Mouse (Mus musculus): ENCODE measurements around the gene Trim14. TPM values are rescaled to one million over a fixed set of nuclear protein-coding genes. Genes with fewer than 3 reads are reported as not detected.
A peak's percentile ranks its signal among the peaks of the same experiment; 100 is the strongest.

The Trim14 gene
- polyA plus RNA-seq, 1 experiment from 2014 or later, result 1.7 TPM

DNA sequence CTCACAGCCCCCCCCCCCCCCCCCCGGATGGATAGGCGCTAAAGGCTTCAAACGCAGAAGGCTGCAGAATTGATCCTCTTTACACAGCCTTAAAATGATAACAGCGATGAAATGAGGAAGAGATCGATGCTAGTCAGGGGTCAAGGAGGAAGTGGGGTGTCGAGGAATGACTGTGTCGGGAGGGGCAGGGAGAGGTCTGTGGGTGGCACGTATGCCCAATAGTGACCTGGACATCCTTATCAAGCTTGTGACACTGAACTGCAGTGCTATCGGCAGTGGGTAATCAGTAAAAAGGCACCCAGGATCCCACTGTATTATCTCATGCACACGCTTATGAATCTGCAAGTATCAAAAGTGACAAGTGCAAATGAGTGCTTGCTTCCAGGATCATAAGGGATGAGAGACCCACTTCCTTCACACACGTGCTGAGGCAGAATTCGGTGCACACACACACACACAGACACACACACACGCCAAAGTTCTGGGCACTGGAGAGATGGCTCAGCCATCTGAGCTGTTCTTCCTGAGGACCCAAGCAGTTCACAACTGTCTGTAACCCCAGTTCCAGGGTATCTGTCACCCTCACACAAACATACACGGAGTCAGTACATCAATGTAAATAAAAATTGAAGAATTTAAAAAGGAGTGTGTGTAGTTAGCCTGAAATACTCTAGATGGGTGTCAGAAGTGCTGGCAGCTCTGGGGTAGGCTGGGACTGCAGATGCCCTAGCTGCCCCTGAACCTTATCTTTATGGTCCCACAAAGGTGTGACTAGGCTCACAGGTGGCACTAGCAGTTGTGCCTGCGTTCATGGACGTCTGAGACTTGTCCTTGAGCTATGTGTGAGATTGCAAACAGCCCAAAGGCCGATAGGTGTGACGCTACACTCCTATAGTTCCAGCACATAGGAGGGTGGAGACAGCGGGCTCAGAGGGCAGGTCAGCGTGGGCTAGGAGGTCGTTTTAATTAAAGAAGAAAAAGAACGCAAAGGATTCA lies 23.0 kb upstream of the Trim14 start:
- Histone ChIP-seq H3K4me1 (no peaks in the 10 kb centered on the region), H3K4me2 (replicated peaks) (no peak overlapping the region), H3K36me3 (no peaks in the 10 kb centered on the region), H3K27me3 (no peaks in the 10 kb centered on the region), H3K9ac (no peak overlapping the region), H3K27ac (no peak overlapping the region), H3K4me3 (no peak overlapping the region), H3K9me3 (replicated peaks) (no peaks in the 10 kb centered on the region)
- no peak for ATAC-seq (ENCODE audit: low FRiP score)
- 78% methylated on average over 22 of the region's 22 CpGs for WGBS

DNA sequence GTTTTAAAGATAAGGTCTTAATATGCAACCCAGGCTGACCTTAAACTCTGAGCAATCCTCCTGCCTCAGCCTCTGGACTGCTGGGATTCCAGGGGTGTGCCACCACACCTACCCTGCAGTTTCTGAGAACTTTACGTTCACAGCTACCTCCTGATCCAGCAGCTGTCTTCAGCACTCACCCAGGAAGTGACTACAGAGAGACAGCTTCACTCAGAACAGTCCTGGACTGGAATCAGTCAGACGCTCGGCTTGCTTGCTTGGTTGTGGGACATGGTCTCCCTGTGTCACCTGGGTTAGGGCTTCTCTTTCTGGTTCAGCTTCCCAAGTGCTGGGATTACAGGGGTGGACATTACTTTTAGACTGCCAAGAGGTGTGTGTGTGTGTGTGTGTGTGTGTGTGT lies 21.0 kb upstream of the Trim14 start:
- Histone ChIP-seq H3K27ac (no peak overlapping the region), H3K9me3 (replicated peaks) (no peaks in the 10 kb centered on the region), H3K9ac (no peak overlapping the region), H3K27me3 (no peaks in the 10 kb centered on the region), H3K4me3 (no peak overlapping the region), H3K4me2 (replicated peaks) (no peak overlapping the region), H3K4me1 (no peaks in the 10 kb centered on the region), H3K36me3 (no peaks in the 10 kb centered on the region)
- 77% methylated on average over 3 of the region's 3 CpGs for WGBS
- no peak for ATAC-seq (ENCODE audit: low FRiP score)

- H3K36me3 ChIP-seq, result no peaks in the 10 kb centered on the region
- no peaks in the 10 kb centered on the region for H3K9me3 ChIP-seq (replicated peaks)
- no peaks in the 10 kb centered on the region for H3K27me3 ChIP-seq
- WGBS, result 81% methylated on average over 9 of the region's 9 CpGs
- H3K27ac ChIP-seq, result no peak overlapping the region
- H3K4me1 ChIP-seq, result no peaks in the 10 kb centered on the region
- no peak overlapping the region for H3K4me2 ChIP-seq (replicated peaks)
- no peak for ATAC-seq (ENCODE audit: low FRiP score)
- no peak overlapping the region for H3K9ac ChIP-seq
- H3K4me3 ChIP-seq, result no peak overlapping the region
Measured at GRCm38 (mm10) chr4:46555762-46556161, 19.8 kb upstream of the Trim14 start.

GRCm38 (mm10) chr4:46554295-46555069 lies 18.5 kb upstream of the Trim14 start:
- WGBS, result 85% methylated on average over 10 of the region's 10 CpGs
- Histone ChIP-seq H3K27me3 (no peaks in the 10 kb centered on the region), H3K27ac (no peak overlapping the region), H3K4me1 (0 out of 2 replicates have a peak, but pooled peaks cover 4% of the 10 kb centered on the region), H3K36me3 (no peaks in the 10 kb centered on the region), H3K9me3 (replicated peaks) (no peaks in the 10 kb centered on the region), H3K9ac (no peak overlapping the region), H3K4me3 (no peak overlapping the region), H3K4me2 (replicated peaks) (no peak overlapping the region)
- ATAC-seq (ENCODE audit: low FRiP score), result no peak

DNA sequence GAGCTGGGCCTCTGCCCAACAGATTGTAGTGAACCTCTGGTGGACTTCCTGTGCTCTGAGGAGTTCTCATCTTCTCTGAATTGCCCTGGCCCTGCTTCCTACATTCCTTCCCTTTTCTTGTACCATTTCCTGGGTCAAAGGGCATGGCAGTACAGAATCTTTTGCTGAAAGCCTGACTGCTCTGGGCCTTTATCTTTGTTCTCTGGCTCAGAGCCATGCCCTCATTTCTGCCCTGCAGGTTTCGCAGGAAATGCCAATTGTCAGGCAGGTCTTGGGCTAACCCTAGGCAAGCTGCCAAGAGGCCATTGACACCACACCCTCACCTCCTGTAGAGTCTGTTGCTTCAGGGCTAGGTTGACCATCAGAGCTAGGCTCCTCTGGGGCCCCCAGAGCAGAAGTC lies 17.9 kb upstream of the Trim14 start:
- Histone ChIP-seq H3K27me3 (no peaks in the 10 kb centered on the region), H3K4me2 (replicated peaks) (no peak overlapping the region), H3K9me3 (replicated peaks) (no peaks in the 10 kb centered on the region), H3K36me3 (no peaks in the 10 kb centered on the region), H3K4me1 (0 out of 2 replicates have a peak, but pooled peaks cover 4% of the 10 kb centered on the region), H3K4me3 (no peak overlapping the region), H3K27ac (no peak overlapping the region), H3K9ac (no peak overlapping the region)
- 77% methylated on average over 1 of the region's 1 CpGs for WGBS
- ATAC-seq (ENCODE audit: low FRiP score), result no peak

DNA sequence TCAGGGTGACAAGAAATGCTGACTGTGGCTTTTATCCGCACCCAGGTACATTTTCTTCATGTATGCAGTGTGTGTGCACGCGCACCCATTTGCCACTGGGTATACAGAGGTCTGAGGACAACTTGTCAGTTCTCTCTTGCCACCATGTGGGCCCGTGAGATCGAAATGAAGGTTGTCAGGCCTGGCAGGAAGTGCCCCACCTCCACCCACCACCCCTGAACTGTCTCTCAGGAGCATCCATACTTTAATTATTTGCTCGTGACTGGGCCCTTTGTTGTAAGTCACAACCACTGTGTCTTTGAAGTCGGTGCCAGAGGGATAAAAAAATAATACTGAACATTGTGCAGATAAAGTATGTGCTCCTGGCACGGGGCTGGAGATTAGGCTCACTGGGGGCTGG lies 14.5 kb upstream of the Trim14 start:
- no peaks in the 10 kb centered on the region for H3K9me3 ChIP-seq (replicated peaks)
- WGBS, result 56% methylated on average over 8 of the region's 8 CpGs
- no peak for ATAC-seq (ENCODE audit: low FRiP score)

GRCm38 (mm10) chr4:46549979-46550378 lies 14.0 kb upstream of the Trim14 start:
- whole genome bisulfite sequencing, result 70% methylated on average over 9 of the region's 10 CpGs
- no peak overlapping the region for H3K4me3 ChIP-seq
- peaks cover 12% of the 10 kb centered on the region for H3K4me1 ChIP-seq
- H3K9me3 ChIP-seq (replicated peaks), result no peaks in the 10 kb centered on the region
- H3K9ac ChIP-seq, result no peak overlapping the region
- H3K27me3 ChIP-seq, result peaks cover 4% of the 10 kb centered on the region; the same call in 1 of the 2 replicates
- ATAC-seq (ENCODE audit: low FRiP score), result no peak
- H3K4me2 ChIP-seq (replicated peaks), result no peak overlapping the region
- H3K27ac ChIP-seq, result no peak overlapping the region
- H3K36me3 ChIP-seq, result no peaks in the 10 kb centered on the region

More for the DNA sequence above, 14.5 kb upstream of the Trim14 start:
- H3K9ac ChIP-seq, result no peak overlapping the region
- peaks cover 2% of the 10 kb centered on the region; the same call in 1 of the 2 replicates for H3K27me3 ChIP-seq
- no peak overlapping the region for H3K27ac ChIP-seq
- H3K4me1 ChIP-seq, result peaks cover 12% of the 10 kb centered on the region
- H3K4me2 ChIP-seq (replicated peaks), result no peak overlapping the region
- no peaks in the 10 kb centered on the region for H3K36me3 ChIP-seq
- no peak overlapping the region for H3K4me3 ChIP-seq

DNA sequence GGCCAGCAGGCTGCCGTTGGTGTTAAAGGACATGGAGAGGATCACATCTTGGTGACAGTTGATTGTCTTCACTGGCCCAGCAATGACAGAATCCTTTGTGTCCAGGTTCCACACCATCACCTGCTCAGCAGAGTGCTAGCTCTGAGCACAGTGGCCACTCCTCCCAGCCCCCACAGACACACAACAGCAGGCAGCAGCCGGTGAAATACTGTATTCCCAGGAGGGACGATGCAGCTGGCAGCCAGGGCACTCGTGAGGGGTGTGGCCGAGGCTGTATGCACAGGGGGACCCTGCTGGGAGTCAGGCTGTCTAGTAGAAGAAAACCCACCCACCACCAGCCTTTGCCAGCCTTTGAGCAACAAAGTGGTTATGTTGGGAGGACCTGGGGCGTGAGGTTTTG lies 10.8 kb upstream of the Trim14 start:
- Histone ChIP-seq H3K4me2 (replicated peaks) (no peak overlapping the region), H3K36me3 (no peaks in the 10 kb centered on the region), H3K9ac (no peak overlapping the region), H3K27ac (no peak overlapping the region), H3K4me3 (no peak overlapping the region), H3K4me1 (peaks cover 14% of the 10 kb centered on the region), H3K9me3 (replicated peaks) (no peaks in the 10 kb centered on the region), H3K27me3 (peaks cover 4% of the 10 kb centered on the region; the same call in 1 of the 2 replicates)
- WGBS, result 31% methylated on average over 6 of the region's 6 CpGs
- peak; percentile 38; the same call in 1 of the 2 replicates for ATAC-seq (ENCODE audit: low FRiP score)

GRCm38 (mm10) chr4:46545498-46545897 lies 9.6 kb upstream of the Trim14 start:
- no peaks in the 10 kb centered on the region for H3K9me3 ChIP-seq (replicated peaks)
- H3K27me3 ChIP-seq, result peaks cover 4% of the 10 kb centered on the region; the same call in 1 of the 2 replicates
- H3K36me3 ChIP-seq, result no peaks in the 10 kb centered on the region
- no peak for ATAC-seq (ENCODE audit: low FRiP score)
- no peak overlapping the region for H3K4me2 ChIP-seq (replicated peaks)
- peaks cover 15% of the 10 kb centered on the region for H3K4me1 ChIP-seq
- no peak overlapping the region for H3K4me3 ChIP-seq
- no peak overlapping the region for H3K27ac ChIP-seq
- WGBS, result 13% methylated on average over 9 of the region's 9 CpGs
- no peak overlapping the region for H3K9ac ChIP-seq

DNA sequence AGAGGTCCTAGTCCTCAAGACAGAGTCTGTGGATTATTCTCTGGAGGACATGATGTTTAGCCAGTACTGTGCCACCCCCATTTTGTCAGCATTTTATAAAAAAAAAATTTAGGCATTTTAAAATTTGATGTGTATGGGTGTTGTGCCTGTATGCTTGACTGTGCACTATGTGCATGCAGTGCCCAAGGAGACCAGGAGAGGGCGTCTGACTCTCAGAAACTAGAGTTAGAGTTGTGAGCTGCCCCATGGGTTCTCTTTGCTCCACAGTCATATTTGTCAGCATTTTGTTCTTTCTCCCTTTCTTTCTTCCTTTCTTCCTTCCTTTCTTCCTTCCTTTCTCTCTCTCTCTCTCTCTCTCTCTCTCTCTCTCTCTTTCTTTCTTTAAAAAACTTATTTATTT lies 8.4 kb upstream of the Trim14 start:
- Histone ChIP-seq H3K27ac (no peak overlapping the region), H3K4me2 (replicated peaks) (no peak overlapping the region), H3K9me3 (replicated peaks) (no peaks in the 10 kb centered on the region), H3K27me3 (peaks cover 4% of the 10 kb centered on the region; the same call in 1 of the 2 replicates), H3K9ac (no peak overlapping the region), H3K36me3 (no peaks in the 10 kb centered on the region), H3K4me3 (no peak overlapping the region), H3K4me1 (peaks cover 11% of the 10 kb centered on the region)
- WGBS, result 32% methylated on average over 1 of the region's 1 CpGs
- ATAC-seq (ENCODE audit: low FRiP score), result no peak

- H3K4me1 ChIP-seq, result peaks cover 11% of the 10 kb centered on the region
Measured at GRCm38 (mm10) chr4:46543366-46544050, 7.6 kb upstream of the Trim14 start.

GRCm38 (mm10) chr4:46541707-46542106 lies 5.8 kb upstream of the Trim14 start:
- Histone ChIP-seq H3K9me3 (replicated peaks) (no peaks in the 10 kb centered on the region), H3K9ac (no peak overlapping the region), H3K27me3 (peaks cover 21% of the 10 kb centered on the region), H3K27ac (no peak overlapping the region), H3K4me3 (no peak overlapping the region), H3K36me3 (no peaks in the 10 kb centered on the region), H3K4me1 (peaks cover 7% of the 10 kb centered on the region), H3K4me2 (replicated peaks) (no peak overlapping the region)
- ATAC-seq (ENCODE audit: low FRiP score), result no peak
- WGBS, result 34% methylated on average over 9 of the region's 9 CpGs

More at GRCm38 (mm10) chr4:46543366-46544050, 7.6 kb upstream of the Trim14 start:
- WGBS, result 93% methylated on average over 13 of the region's 13 CpGs
- Histone ChIP-seq H3K36me3 (no peaks in the 10 kb centered on the region), H3K9ac (no peak overlapping the region), H3K9me3 (replicated peaks) (no peaks in the 10 kb centered on the region), H3K27ac (no peak overlapping the region), H3K27me3 (peaks cover 6% of the 10 kb centered on the region), H3K4me2 (replicated peaks) (no peak overlapping the region), H3K4me3 (no peak overlapping the region)
- ATAC-seq (ENCODE audit: low FRiP score), result no peak

Data from hindbrain, embryonic 12.5 days (tissue).